Comparison of ENCODE assay signal across 9 mouse cellular contexts in the genomic region with DNA sequence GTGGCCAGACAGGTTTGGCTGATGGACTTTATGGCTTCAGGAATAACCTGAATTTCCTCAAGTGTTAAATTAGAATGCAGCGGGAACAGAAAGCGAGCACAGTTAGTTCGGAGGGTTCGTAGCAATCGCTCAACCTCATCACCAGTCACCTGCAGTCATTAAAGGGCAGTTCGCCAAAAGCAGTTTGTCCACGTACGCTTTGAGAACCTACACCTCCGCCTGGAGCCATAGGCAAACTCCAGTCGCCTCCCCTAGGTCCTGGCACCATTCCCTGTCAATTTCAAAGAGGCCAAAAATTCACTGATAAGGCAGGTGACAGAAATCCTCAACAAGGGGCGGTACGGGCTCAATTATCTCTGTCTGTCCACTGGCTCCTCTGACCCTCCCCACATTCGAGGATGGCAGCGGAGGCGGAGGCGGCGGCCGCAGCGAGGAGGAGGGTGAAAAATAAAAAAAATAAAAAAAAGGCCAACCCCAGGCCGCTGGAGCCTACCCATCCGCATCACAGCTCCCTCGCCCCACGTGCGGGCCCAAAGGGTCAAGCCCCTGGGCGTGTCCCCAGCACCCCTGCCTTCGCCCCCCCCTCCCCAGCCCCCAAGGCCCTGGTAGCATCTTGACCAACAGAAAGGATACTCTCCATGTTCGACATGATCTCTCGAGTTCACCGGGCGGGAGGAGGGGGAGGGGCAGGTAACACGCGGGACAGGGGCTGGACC. TPM values are rescaled to one million over a fixed set of nuclear protein-coding genes. Genes with fewer than 3 reads are reported as not detected.
DNase-seq lines count a peak whose midpoint lies in the region; ATAC-seq and TF ChIP-seq lines count a peak whose summit lies in the region.
"Had no signal": no experiment of that assay in that cellular context is flagged by ENCODE, and none has a peak within 500 bp of the region (broad histone marks: within the 10 kb centered on the region; RNA-seq: fewer than 3 reads in every experiment).

No protein-coding gene starts in this region.

- no peak overlapping the region for H3K27ac ChIP-seq in CH12.LX (ENCODE audit: insufficient read depth, low read depth)
- H3K27ac ChIP-seq in embryonic facial prominence, embryonic 15.5 days (replicated peaks), result no peak overlapping the region
- peak overlapping the region; percentile 82 for H3K27ac ChIP-seq in heart, embryonic 16.5 days (ENCODE audit: low read length)
- peak overlapping the region; percentile 56; the same call in 1 of the 2 replicates for H3K27ac ChIP-seq in neural tube, embryonic 15.5 days (replicated peaks)

- H3K27me3 ChIP-seq in CH12.LX (replicated peaks), result no peaks in the 10 kb centered on the region
- H3K27me3 ChIP-seq in embryonic facial prominence, embryonic 15.5 days, result no peaks in the 10 kb centered on the region
- H3K27me3 ChIP-seq in heart, embryonic 16.5 days (ENCODE audit: control insufficient read depth, insufficient read depth, low read length), result no peaks in the 10 kb centered on the region
- H3K27me3 ChIP-seq in neural tube, embryonic 15.5 days (replicated peaks), result no peaks in the 10 kb centered on the region

- in situ Hi-C loops in CH12.LX (cut with MboI; ENCODE audit: low pct_ligation_motif_present, low pct_unique_long_range_greater_than_20kb, low sequenced_read_pairs), result no loop called here

- WGBS in embryonic facial prominence, embryonic 15.5 days, result 15% methylated on average over 31 of the region's 32 CpGs
- WGBS in heart, embryonic 16.5 days, result 12% methylated on average over 23 of the region's 32 CpGs
- 28% methylated on average over 32 of the region's 32 CpGs for WGBS in lung, adult 2 months
- 20% methylated on average over 32 of the region's 32 CpGs for WGBS in neural tube, embryonic 15.5 days

- H3K9ac ChIP-seq in CH12.LX (ENCODE audit: insufficient read depth, low read depth), result peak overlapping the region; percentile 66
- peak overlapping the region; percentile 21; the same call in 1 of the 2 replicates for H3K9ac ChIP-seq in embryonic facial prominence, embryonic 15.5 days
- H3K9ac ChIP-seq in heart, embryonic 16.5 days (ENCODE audit: low read length), result peak overlapping the region; percentile 84
- H3K9ac ChIP-seq in neural tube, embryonic 15.5 days (replicated peaks), result peak overlapping the region; percentile 56

- no peaks in the 10 kb centered on the region for H3K36me3 ChIP-seq in CH12.LX (replicated peaks in 1 of 2; ENCODE audit: control insufficient read depth in 1 of 2, insufficient read depth in 1 of 2, low read length in 1 of 2)
- no peaks in the 10 kb centered on the region for H3K36me3 ChIP-seq in embryonic facial prominence, embryonic 15.5 days
- no peaks in the 10 kb centered on the region for H3K36me3 ChIP-seq in heart, embryonic 16.5 days (ENCODE audit: control insufficient read depth, insufficient read depth)
- H3K36me3 ChIP-seq in neural tube, embryonic 15.5 days, result no peaks in the 10 kb centered on the region

- DNase-seq in CH12.LX (ENCODE audit: extremely low read depth) (peak; percentile 12), adipocyte (ENCODE audit: low spot score) (peak; percentile 23)
- DNase-seq in kidney, postnatal 14 days, result peak; percentile 28
- DNase-seq in lung, adult 2 months, result peak; percentile 34
- DNase-seq in adrenal gland, postnatal 4 days (ENCODE audit: low spot score in 2 of 2), result no peak

- ATAC-seq in embryonic facial prominence, embryonic 15.5 days (ENCODE audit: insufficient number of reproducible peaks, low FRiP score, low TSS enrichment, low read depth), result peak; percentile 65
- peak; percentile 65 for ATAC-seq in heart, embryonic 16.5 days (replicated peaks; ENCODE audit: extremely low read depth, insufficient read depth, low FRiP score)
- ATAC-seq in neural tube, embryonic 15.5 days (ENCODE audit: low FRiP score), result peak; percentile 84; the same call in 1 of the 2 replicates

- peak overlapping the region; percentile 58 to 76 (median 61) for H3K4me3 ChIP-seq in CH12.LX (replicated peaks in 1 of 3; ENCODE audit: low read depth in 2 of 3, low read length in 2 of 3, poor library complexity in 1 of 3)
- peak overlapping the region; percentile 59 for H3K4me3 ChIP-seq in embryonic facial prominence, embryonic 15.5 days (replicated peaks)
- peak overlapping the region; percentile 74 for H3K4me3 ChIP-seq in heart, embryonic 16.5 days (ENCODE audit: low read length)
- peak overlapping the region; percentile 93 for H3K4me3 ChIP-seq in lung, adult 2 months (replicated peaks; ENCODE audit: extremely low read depth, low read depth, low read length)
- H3K4me3 ChIP-seq in neural tube, embryonic 15.5 days (replicated peaks), result peak overlapping the region; percentile 54

- TF ChIP-seq POLR2A in CH12.LX (IDR thresholded peaks at IDR 0.05; ENCODE audit: low read depth, low read length), result no peak
- no peak for TF ChIP-seq POLR2A in lung, adult 2 months (IDR thresholded peaks at IDR 0.05; ENCODE audit: borderline replicate concordance, extremely low read depth, low read depth, low read length)

- no peaks in the 10 kb centered on the region for H3K79me2 ChIP-seq in CH12.LX (replicated peaks; ENCODE audit: control insufficient read depth, extremely low read depth, insufficient read depth, poor library complexity, severe bottlenecking)

- TF ChIP-seq EP300 in CH12.LX (IDR thresholded peaks at IDR 0.05; ENCODE audit: low read length), result no peak

- H3K4me2 ChIP-seq in CH12.LX (ENCODE audit: insufficient read depth, low read depth, poor library complexity, severe bottlenecking), result peak overlapping the region; percentile 63; the same call in 1 of the 2 replicates
- H3K4me2 ChIP-seq in embryonic facial prominence, embryonic 15.5 days (replicated peaks), result peak overlapping the region; percentile 45
- peak overlapping the region; percentile 58 for H3K4me2 ChIP-seq in heart, embryonic 16.5 days (ENCODE audit: low read depth, low read length)
- H3K4me2 ChIP-seq in neural tube, embryonic 15.5 days, result peak overlapping the region; percentile 48

- dilution Hi-C loops in CH12.LX (cut with MboI; ENCODE audit: extremely low pct_ligation_motif_present, extremely low pct_unique_long_range_greater_than_20kb, low sequenced_read_pairs), result no loop called here

- TF ChIP-seq RAD21 in CH12.LX (IDR thresholded peaks at IDR 0.05; ENCODE audit: low read depth, low read length), result no peak

- no peaks in the 10 kb centered on the region for H3K4me1 ChIP-seq in CH12.LX (ENCODE audit: control insufficient read depth in 1 of 2, insufficient read depth in 2 of 2)
- no peaks in the 10 kb centered on the region for H3K4me1 ChIP-seq in embryonic facial prominence, embryonic 15.5 days
- no peaks in the 10 kb centered on the region for H3K4me1 ChIP-seq in heart, embryonic 16.5 days (ENCODE audit: control insufficient read depth, insufficient read depth, low read length)
- no peaks in the 10 kb centered on the region; the same call in 1 of the 2 replicates for H3K4me1 ChIP-seq in lung, adult 2 months (ENCODE audit: control insufficient read depth, insufficient read depth, low read length)
- H3K4me1 ChIP-seq in neural tube, embryonic 15.5 days, result no peaks in the 10 kb centered on the region

- no peak for TF ChIP-seq CTCF in CH12.LX (conservative IDR thresholded peaks at IDR 0.05 in 1 of 2, IDR thresholded peaks at IDR 0.05 in 1 of 2; ENCODE audit: low read depth in 2 of 2, low read length in 2 of 2)
- TF ChIP-seq CTCF in lung, adult 2 months (IDR thresholded peaks at IDR 0.05; ENCODE audit: insufficient read depth, low read length), result no peak

- H3K9me3 ChIP-seq in CH12.LX (replicated peaks; ENCODE audit: low read length), result no peaks in the 10 kb centered on the region
- no peaks in the 10 kb centered on the region for H3K9me3 ChIP-seq in embryonic facial prominence, embryonic 15.5 days (replicated peaks)
- no peaks in the 10 kb centered on the region for H3K9me3 ChIP-seq in heart, embryonic 16.5 days (replicated peaks; ENCODE audit: control insufficient read depth, low read length)
- no peaks in the 10 kb centered on the region for H3K9me3 ChIP-seq in neural tube, embryonic 15.5 days (replicated peaks)

TF ChIP-seq in CH12.LX, 34 proteins besides CTCF, POLR2A, EP300 and RAD21:
- TF ChIP-seq USF1 (IDR thresholded peaks at IDR 0.05; ENCODE audit: low read depth, low read length) (no peak), MXI1 (IDR thresholded peaks at IDR 0.05; ENCODE audit: low read depth, low read length) (0 out of 2 replicates have a peak, but pooled peaks have one; percentile 48)
TF ChIP-seq in CH12.LX: peak in this region for 1.

RNA-seq across cellular contexts. Expression of a gene that starts 0.5 kb away (rescaled TPM):
- total RNA-seq in CH12.LX (2012; rRNA removed) (3.9 TPM in 2 replicates), CH12.LX (2014; rRNA removed) (14.0 and 14.6 TPM in 2 replicates)
- 7.9 and 13.0 TPM in 2 replicates for polyA plus RNA-seq in CH12.LX (2012; ENCODE audit: insufficient read length, low read depth)
- 11.6 and 11.9 TPM in 2 replicates for polyA plus RNA-seq in embryonic facial prominence, embryonic 15.5 days (2015; fragmentation: Nextera tagmentation; extraction: Ambion mirVana)
- polyA plus RNA-seq in heart, embryonic 16.5 days (2015; fragmentation: Nextera tagmentation; extraction: Ambion mirVana), result 11.3 and 13.0 TPM in 2 replicates
- 1.9 and 3.3 TPM in 2 replicates for polyA plus RNA-seq in lung, adult 2 months (2012; rRNA removed)
- polyA plus RNA-seq in neural tube, embryonic 15.5 days (2015; fragmentation: Nextera tagmentation; extraction: Ambion mirVana), result 20.0 and 20.7 TPM in 2 replicates
- total RNA-seq in adrenal gland, postnatal 4 days (2021), result 10 to 100 TPM; 13.7 to 18.4 TPM

RNA-seq across cellular contexts. Expression of a gene that starts 23.3 kb away (rescaled TPM):
- total RNA-seq in CH12.LX (2012; rRNA removed) (not detected in 2 replicates), CH12.LX (2014; rRNA removed) (0.14 and 0.34 TPM in 2 replicates)
- polyA plus RNA-seq in CH12.LX (2012; ENCODE audit: insufficient read length, low read depth), result 0.08 TPM in 1 of 2 replicates, not detected in the other
- not detected in 2 replicates for polyA plus RNA-seq in embryonic facial prominence, embryonic 15.5 days (2015; fragmentation: Nextera tagmentation; extraction: Ambion mirVana)
- polyA plus RNA-seq in heart, embryonic 16.5 days (2015; fragmentation: Nextera tagmentation; extraction: Ambion mirVana), result 0.32 and 0.64 TPM in 2 replicates
- polyA plus RNA-seq in lung, adult 2 months (2012; rRNA removed), result not detected in 2 replicates
- polyA plus RNA-seq in neural tube, embryonic 15.5 days (2015; fragmentation: Nextera tagmentation; extraction: Ambion mirVana), result not detected in 2 replicates
- not detected for total RNA-seq in adrenal gland, postnatal 4 days (2021)
- total RNA-seq: layer of hippocampus, postnatal 14 days had no signal

Comparison
In these comparisons a context has a peak if more than half of its experiments do, and no peak if none do; other contexts are left out.
1. DNase-seq: peak in CH12.LX (single experiment), adipocyte (single experiment), kidney, postnatal 14 days (single experiment) and lung, adult 2 months (single experiment); none in adrenal gland, postnatal 4 days (0 of 2).
2. H3K27ac ChIP-seq: peak in heart, embryonic 16.5 days (single experiment) and neural tube, embryonic 15.5 days (single experiment); none in CH12.LX (single experiment) and embryonic facial prominence, embryonic 15.5 days (single experiment).
3. H3K9ac ChIP-seq: peak in every context shown above with its lines; median percentile 84 in heart, embryonic 16.5 days; 66 in CH12.LX; 56 in neural tube, embryonic 15.5 days; 21 in embryonic facial prominence, embryonic 15.5 days.
4. Peak in every context shown above with its lines, with median percentiles within 50 percentile points of each other: H3K4me2 ChIP-seq, H3K4me3 ChIP-seq and ATAC-seq.